Mouse (Mus musculus): ENCODE measurements around the gene Gm12355. TPM values are rescaled to one million over a fixed set of nuclear protein-coding genes. Genes with fewer than 3 reads are reported as not detected.
"Not testable (repeated sequence)": the region's sequence is repeated elsewhere in the genome, so short reads cannot be mapped to it uniquely, and the experiment has no call there.

Gene Gm12355
- polyA plus RNA-seq, 2 experiments = 0.19 to 0.47 TPM

GRCm38 (mm10) chr11:98630646-98631045 lies 5.2 kb upstream of the Gm12355 start:
- H3K4me2 ChIP-seq (ENCODE audit: low read depth) = no peak overlapping the region
- no peak overlapping the region for H3K9ac ChIP-seq (replicated peaks)
- H3K9me3 ChIP-seq (ENCODE audit: control insufficient read depth, low read length) = no peaks in the 10 kb centered on the region
- DNase-seq (ENCODE audit: low read depth in 3 of 3, low spot score in 3 of 3) (no peak), ATAC-seq (ENCODE audit: insufficient read depth) (no peak)
- no peak overlapping the region for H3K27ac ChIP-seq
- H3K4me3 ChIP-seq (ENCODE audit: insufficient read depth in 1 of 2, low read depth in 2 of 2, low read length in 2 of 2) = no peak overlapping the region
- no peaks in the 10 kb centered on the region for H3K36me3 ChIP-seq (replicated peaks; ENCODE audit: control insufficient read depth, insufficient read depth, low read depth)
- TF ChIP-seq EP300 (IDR thresholded peaks at IDR 0.05; ENCODE audit: low read depth) (no peak), CTCF (IDR thresholded peaks at IDR 0.05; ENCODE audit: low read depth) (no peak)
- 65% methylated on average over 5 of the region's 5 CpGs for WGBS (ENCODE audit: insufficient replicate concordance)
- no peaks in the 10 kb centered on the region for H3K27me3 ChIP-seq (ENCODE audit: control insufficient read depth, insufficient read depth, low read length)
- H3K4me1 ChIP-seq (replicated peaks; ENCODE audit: control insufficient read depth in 2 of 2, insufficient read depth in 2 of 2, low read length in 1 of 2) = no peaks in the 10 kb centered on the region

GRCm38 (mm10) chr11:98628706-98629105 lies 3.2 kb upstream of the Gm12355 start:
- no peak overlapping the region for H3K9ac ChIP-seq (replicated peaks)
- TF ChIP-seq CTCF (IDR thresholded peaks at IDR 0.05; ENCODE audit: low read depth) (no peak), EP300 (IDR thresholded peaks at IDR 0.05; ENCODE audit: low read depth) (no peak)
- H3K9me3 ChIP-seq (ENCODE audit: control insufficient read depth, low read length) = no peaks in the 10 kb centered on the region
- no peak for DNase-seq (ENCODE audit: low read depth in 3 of 3, low spot score in 3 of 3)
- ATAC-seq (ENCODE audit: insufficient read depth) = no peak
- H3K36me3 ChIP-seq (replicated peaks; ENCODE audit: control insufficient read depth, insufficient read depth, low read depth) = no peaks in the 10 kb centered on the region
- H3K27ac ChIP-seq = no peak overlapping the region
- 88% methylated on average over 3 of the region's 3 CpGs for WGBS (ENCODE audit: insufficient replicate concordance)
- H3K4me2 ChIP-seq (ENCODE audit: low read depth) = no peak overlapping the region
- H3K27me3 ChIP-seq (ENCODE audit: control insufficient read depth, insufficient read depth, low read length) = no peaks in the 10 kb centered on the region
- no peaks in the 10 kb centered on the region for H3K4me1 ChIP-seq (replicated peaks; ENCODE audit: control insufficient read depth in 2 of 2, insufficient read depth in 2 of 2, low read length in 1 of 2)
- H3K4me3 ChIP-seq (ENCODE audit: insufficient read depth in 1 of 2, low read depth in 2 of 2, low read length in 2 of 2) = no peak overlapping the region

GRCm38 (mm10) chr11:98624381-98624780 lies 1.1 kb downstream of the Gm12355 start:
- H3K27ac ChIP-seq; H3K4me2 ChIP-seq (ENCODE audit: low read depth); H3K27me3 ChIP-seq (ENCODE audit: control insufficient read depth, insufficient read depth, low read length); H3K9me3 ChIP-seq (ENCODE audit: control insufficient read depth, low read length); H3K4me3 ChIP-seq (ENCODE audit: insufficient read depth in 1 of 2, low read depth in 2 of 2, low read length in 2 of 2); ATAC-seq (ENCODE audit: insufficient read depth); DNase-seq (ENCODE audit: low read depth in 3 of 3, low spot score in 3 of 3); H3K36me3 ChIP-seq (replicated peaks; ENCODE audit: control insufficient read depth, insufficient read depth, low read depth); H3K4me1 ChIP-seq (replicated peaks; ENCODE audit: control insufficient read depth in 2 of 2, insufficient read depth in 2 of 2, low read length in 1 of 2); H3K9ac ChIP-seq (replicated peaks): not testable (repeated sequence)
- WGBS (ENCODE audit: insufficient replicate concordance) = 66% methylated on average over 2 of the region's 2 CpGs

- H3K9me3 ChIP-seq (ENCODE audit: control insufficient read depth, low read length); ATAC-seq (ENCODE audit: insufficient read depth); H3K4me1 ChIP-seq (replicated peaks; ENCODE audit: control insufficient read depth in 2 of 2, insufficient read depth in 2 of 2, low read length in 1 of 2); H3K9ac ChIP-seq (replicated peaks); H3K27ac ChIP-seq; H3K36me3 ChIP-seq (replicated peaks; ENCODE audit: control insufficient read depth, insufficient read depth, low read depth); H3K4me3 ChIP-seq (ENCODE audit: insufficient read depth in 1 of 2, low read depth in 2 of 2, low read length in 2 of 2); DNase-seq (ENCODE audit: low read depth in 3 of 3, low spot score in 3 of 3); H3K4me2 ChIP-seq (ENCODE audit: low read depth); H3K27me3 ChIP-seq (ENCODE audit: control insufficient read depth, insufficient read depth, low read length): not testable (repeated sequence)
- 64% methylated on average over 6 of the region's 6 CpGs for WGBS (ENCODE audit: insufficient replicate concordance)
These were observed 1.5 kb downstream of the Gm12355 start for GRCm38 (mm10) chr11:98623981-98624380.

- DNase-seq (ENCODE audit: low read depth in 3 of 3, low spot score in 3 of 3) = no peak
These were observed 4.7 kb downstream of the Gm12355 start for GRCm38 (mm10) chr11:98620791-98621190.

GRCm38 (mm10) chr11:98606763-98607162 lies 18.7 kb downstream of the Gm12355 start:
- no peaks in the 10 kb centered on the region for H3K4me1 ChIP-seq (replicated peaks; ENCODE audit: control insufficient read depth in 2 of 2, insufficient read depth in 2 of 2, low read length in 1 of 2)
- TF ChIP-seq EP300 (IDR thresholded peaks at IDR 0.05; ENCODE audit: low read depth) (no peak), CTCF (IDR thresholded peaks at IDR 0.05; ENCODE audit: low read depth) (peak; percentile 85)
- H3K4me3 ChIP-seq (ENCODE audit: insufficient read depth in 1 of 2, low read depth in 2 of 2, low read length in 2 of 2) = no peak overlapping the region
- peak in 1 of 3 experiments; percentile 25 for DNase-seq (ENCODE audit: low read depth in 3 of 3, low spot score in 3 of 3)
- no peak overlapping the region for H3K27ac ChIP-seq
- H3K9ac ChIP-seq (replicated peaks) = no peak overlapping the region
- no peak for ATAC-seq (ENCODE audit: insufficient read depth)
- H3K27me3 ChIP-seq (ENCODE audit: control insufficient read depth, insufficient read depth, low read length) = peaks cover 3% of the 10 kb centered on the region
- WGBS (ENCODE audit: insufficient replicate concordance) = 5% methylated on average over 3 of the region's 3 CpGs
- no peaks in the 10 kb centered on the region for H3K36me3 ChIP-seq (replicated peaks; ENCODE audit: control insufficient read depth, insufficient read depth, low read depth)
- no peak overlapping the region for H3K4me2 ChIP-seq (ENCODE audit: low read depth)
- H3K9me3 ChIP-seq (ENCODE audit: control insufficient read depth, low read length) = no peaks in the 10 kb centered on the region

More at GRCm38 (mm10) chr11:98620791-98621190, 4.7 kb downstream of the Gm12355 start:
- H3K9me3 ChIP-seq (ENCODE audit: control insufficient read depth, low read length) = no peaks in the 10 kb centered on the region
- no peak overlapping the region for H3K27ac ChIP-seq
- H3K27me3 ChIP-seq (ENCODE audit: control insufficient read depth, insufficient read depth, low read length) = no peaks in the 10 kb centered on the region
- H3K4me3 ChIP-seq (ENCODE audit: insufficient read depth in 1 of 2, low read depth in 2 of 2, low read length in 2 of 2) = no peak overlapping the region
- no peaks in the 10 kb centered on the region for H3K4me1 ChIP-seq (replicated peaks; ENCODE audit: control insufficient read depth in 2 of 2, insufficient read depth in 2 of 2, low read length in 1 of 2)
- H3K36me3 ChIP-seq (replicated peaks; ENCODE audit: control insufficient read depth, insufficient read depth, low read depth) = no peaks in the 10 kb centered on the region
- ATAC-seq (ENCODE audit: insufficient read depth) = no peak
- no peak overlapping the region for H3K9ac ChIP-seq (replicated peaks)
- 77% methylated on average over 13 of the region's 13 CpGs for WGBS (ENCODE audit: insufficient replicate concordance)
- no peak for TF ChIP-seq CTCF (IDR thresholded peaks at IDR 0.05; ENCODE audit: low read depth)
- TF ChIP-seq EP300 (IDR thresholded peaks at IDR 0.05; ENCODE audit: low read depth) = no peak
- no peak overlapping the region for H3K4me2 ChIP-seq (ENCODE audit: low read depth)

- H3K27me3 ChIP-seq (ENCODE audit: control insufficient read depth, insufficient read depth, low read length) = peaks cover 12% of the 10 kb centered on the region
- DNase-seq (ENCODE audit: low read depth in 3 of 3, low spot score in 3 of 3); H3K27ac ChIP-seq; H3K4me2 ChIP-seq (ENCODE audit: low read depth); H3K4me1 ChIP-seq (replicated peaks; ENCODE audit: control insufficient read depth in 2 of 2, insufficient read depth in 2 of 2, low read length in 1 of 2); H3K9me3 ChIP-seq (ENCODE audit: control insufficient read depth, low read length); ATAC-seq (ENCODE audit: insufficient read depth); H3K9ac ChIP-seq (replicated peaks); H3K36me3 ChIP-seq (replicated peaks; ENCODE audit: control insufficient read depth, insufficient read depth, low read depth); H3K4me3 ChIP-seq (ENCODE audit: insufficient read depth in 1 of 2, low read depth in 2 of 2, low read length in 2 of 2): not testable (repeated sequence)
- 53% methylated on average over 6 of the region's 6 CpGs for WGBS (ENCODE audit: insufficient replicate concordance)
These were observed 20.6 kb downstream of the Gm12355 start for GRCm38 (mm10) chr11:98604911-98605310.
